Mouse (Mus musculus) MEL (cell line): ENCODE data around the gene Cdc42ep4.

Experiments
- CTCF ChIP-seq, 3 experiments: IDR thresholded peaks in 2 of 3; conservative IDR thresholded peaks in 1 of 3; 2 replicates each; pipeline ENCODE4 v1.5.1; 2011 to 2012; ENCODE audit warnings: low read length in 3 of 3, low read depth in 2 of 3, mild to moderate bottlenecking in 2 of 3, improper control_type of control experiment in 1 of 3, inconsistent platforms in 1 of 3, mixed read lengths in 1 of 3, moderate library complexity in 1 of 3; ENCODE audit not compliant: control insufficient read depth in 1 of 3, insufficient read depth in 1 of 3, poor library complexity in 1 of 3, severe bottlenecking in 1 of 3
- MYB ChIP-seq: IDR thresholded peaks from 2 replicates; pipeline ENCODE4 v1.6.1; 2011; ENCODE audit warnings: mild to moderate bottlenecking, low read depth, low read length, improper control_type of control experiment
- POLR2A ChIP-seq, 2 experiments: IDR thresholded peaks; 2 replicates each; pipeline ENCODE4 v1.6.1; 2011 to 2012; ENCODE audit warnings: low read length in 2 of 2, mild to moderate bottlenecking in 2 of 2, control low read depth in 1 of 2, improper control_type of control experiment in 1 of 2, low read depth in 1 of 2, moderate library complexity in 1 of 2; ENCODE audit not compliant: control insufficient read depth in 1 of 2, insufficient read depth in 1 of 2, poor library complexity in 1 of 2
- SIN3A ChIP-seq: IDR thresholded peaks from 2 replicates; pipeline ENCODE4 v1.6.1; 2012; ENCODE audit warnings: low read length, improper control_type of control experiment, inconsistent platforms
- SMC3 ChIP-seq: IDR thresholded peaks from 2 replicates; pipeline ENCODE4 v1.6.1; 2011; ENCODE audit warnings: low read depth, low read length, improper control_type of control experiment
- USF1 ChIP-seq: IDR thresholded peaks from 2 replicates; pipeline ENCODE4 v1.6.1; 2014; ENCODE audit warnings: low read depth, mild to moderate bottlenecking, inconsistent platforms, low read length, improper control_type of control experiment, moderate library complexity

DNA sequence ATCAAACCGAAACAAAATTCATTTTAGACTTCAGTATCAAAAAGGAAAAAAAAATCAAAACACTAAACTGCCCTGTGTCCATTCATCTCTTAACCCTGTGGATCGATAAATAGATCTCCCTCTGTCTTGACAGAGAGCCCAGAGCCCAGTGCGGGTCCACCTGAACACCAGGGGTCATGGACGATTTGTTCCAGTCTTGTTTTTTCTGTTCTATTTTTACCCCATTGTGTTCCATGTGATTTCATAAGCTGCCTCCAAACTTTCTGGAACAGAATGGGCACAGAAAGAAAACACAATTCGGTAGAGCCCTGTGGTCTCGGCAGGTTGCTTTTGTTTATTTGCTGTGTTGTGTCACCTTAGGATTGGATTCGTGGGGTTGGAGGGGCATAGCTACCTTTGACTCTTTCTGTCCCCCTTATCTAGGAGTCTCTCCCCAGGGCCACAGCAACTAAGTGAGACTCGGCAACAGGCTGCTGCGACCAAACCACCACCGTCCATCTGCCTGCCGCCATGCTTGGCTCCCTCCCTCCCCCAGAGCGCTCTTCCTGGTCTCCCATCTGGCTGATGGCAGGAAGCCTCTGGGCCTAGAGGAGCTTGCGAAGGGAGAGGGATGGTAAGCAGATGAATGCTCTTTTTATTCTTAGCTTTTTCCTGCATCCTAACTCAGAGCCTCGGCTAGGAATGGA, 29.1 kb downstream of the Cdc42ep4 start:
- TF ChIP-seq USF1: no peak
- no peak for TF ChIP-seq CTCF (IDR thresholded peaks at IDR 0.05 in 2 of 3, conservative IDR thresholded peaks at IDR 0.05 in 1 of 3; ENCODE audit: control insufficient read depth in 1 of 3, insufficient read depth in 1 of 3, low read depth in 2 of 3, low read length in 3 of 3, poor library complexity in 1 of 3, severe bottlenecking in 1 of 3)
- no peak for TF ChIP-seq MYB
- TF ChIP-seq SMC3: no peak
- no peak for TF ChIP-seq SIN3A
- no peak for TF ChIP-seq POLR2A (IDR thresholded peaks at IDR 0.05; ENCODE audit: control insufficient read depth in 1 of 2, insufficient read depth in 1 of 2, low read depth in 1 of 2, low read length in 2 of 2, poor library complexity in 1 of 2)
